In the genomic region with DNA sequence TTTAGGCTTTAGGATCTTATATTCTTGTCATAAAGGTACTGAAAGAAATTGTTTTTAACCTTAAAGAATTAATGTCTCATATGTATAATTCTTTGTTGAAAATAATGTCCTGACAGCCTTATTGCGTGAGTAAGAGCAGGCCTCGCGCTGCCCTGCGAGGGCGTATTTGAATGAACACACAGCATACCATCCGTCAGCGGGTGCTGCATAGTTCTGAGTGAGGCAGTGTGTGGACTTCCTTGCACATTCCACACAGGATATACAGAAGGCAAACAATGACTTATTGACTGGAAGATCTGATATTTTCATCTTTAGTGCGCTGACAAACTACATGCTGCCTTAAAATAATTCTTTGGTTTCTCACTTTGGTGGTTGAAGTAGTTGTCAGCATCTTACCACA, we compare ENCODE assay signal across 14 mouse cellular contexts.
"Had no signal": no experiment of that assay in that cellular context is flagged by ENCODE, and none has a peak within 500 bp of the region (broad histone marks: within the 10 kb centered on the region; RNA-seq: fewer than 3 reads in every experiment).

No protein-coding gene starts in this region.

- H3K4me1 ChIP-seq: limb, embryonic 12.5 days; liver, embryonic 13.5 days; neural tube, embryonic 13.5 days had no signal

- H3K27ac ChIP-seq: layer of hippocampus, adult 2 months; limb, embryonic 12.5 days; liver, embryonic 13.5 days; midbrain, embryonic 10.5 days; neural tube, embryonic 13.5 days had no signal

- DNase-seq: kidney, adult 18-20 months; kidney, postnatal 10 days; kidney, postnatal 4 days; liver; liver, embryonic 13.5 days; liver, postnatal 0 days; lung, postnatal 36 days; right cerebral cortex, postnatal 25 days; thymus, postnatal 4 days had no signal

- H3K4me2 ChIP-seq: limb, embryonic 12.5 days; liver, embryonic 13.5 days; neural tube, embryonic 13.5 days had no signal

- H3K9ac ChIP-seq: limb, embryonic 12.5 days; liver, embryonic 13.5 days; liver, postnatal 0 days; neural tube, embryonic 13.5 days had no signal

- H3K9me3 ChIP-seq: limb, embryonic 12.5 days; liver, embryonic 13.5 days; midbrain, embryonic 10.5 days; neural tube, embryonic 13.5 days had no signal

- H3K36me3 ChIP-seq: limb, embryonic 12.5 days; liver, embryonic 13.5 days; midbrain, embryonic 10.5 days; neural tube, embryonic 13.5 days had no signal

- H3K27me3 ChIP-seq: limb, embryonic 12.5 days; liver, embryonic 13.5 days; neural tube, embryonic 13.5 days had no signal

- H3K4me3 ChIP-seq: layer of hippocampus, adult 2 months; limb, embryonic 12.5 days; liver, embryonic 13.5 days; midbrain, embryonic 10.5 days; neural tube, embryonic 13.5 days had no signal

- ATAC-seq: liver, postnatal 0 days; midbrain, embryonic 16.5 days had no signal
